Mouse (Mus musculus) ovary, adult 18-20 months (tissue): Measurements from ENCODE around the gene Dctd.
A peak's percentile ranks its signal among the peaks of the same experiment; 100 is the strongest.
"Not testable (repeated sequence)": the region's sequence is repeated elsewhere in the genome, so short reads cannot be mapped to it uniquely, and the experiment has no call there.

Experiments used
- DNase-seq: peaks from one replicate; pipeline ENCODE4 v3.0.0; 2022; ENCODE audit warnings: low spot score, mixed read lengths

Dctd gene

DNA sequence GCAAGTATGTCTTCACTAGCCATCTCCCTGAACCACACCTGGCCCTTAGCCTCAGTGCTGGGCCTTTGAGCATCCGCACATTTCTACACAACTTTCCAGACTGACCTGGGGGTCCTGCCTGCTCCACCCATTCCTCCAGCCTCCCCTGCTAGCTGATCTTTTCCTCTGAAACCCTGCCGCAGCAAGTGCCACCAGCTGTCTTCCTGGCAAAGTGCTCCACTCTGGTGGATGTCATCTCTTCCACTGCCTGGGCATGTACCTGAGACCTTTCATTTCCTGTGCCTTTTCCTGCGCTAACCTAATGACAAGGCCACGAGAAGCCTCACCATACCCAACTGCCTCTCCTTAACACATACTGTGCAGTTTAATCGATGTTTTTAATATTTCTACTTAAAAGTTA lies 46.9 kb downstream of the Dctd start:
- no peak for DNase-seq

DNA sequence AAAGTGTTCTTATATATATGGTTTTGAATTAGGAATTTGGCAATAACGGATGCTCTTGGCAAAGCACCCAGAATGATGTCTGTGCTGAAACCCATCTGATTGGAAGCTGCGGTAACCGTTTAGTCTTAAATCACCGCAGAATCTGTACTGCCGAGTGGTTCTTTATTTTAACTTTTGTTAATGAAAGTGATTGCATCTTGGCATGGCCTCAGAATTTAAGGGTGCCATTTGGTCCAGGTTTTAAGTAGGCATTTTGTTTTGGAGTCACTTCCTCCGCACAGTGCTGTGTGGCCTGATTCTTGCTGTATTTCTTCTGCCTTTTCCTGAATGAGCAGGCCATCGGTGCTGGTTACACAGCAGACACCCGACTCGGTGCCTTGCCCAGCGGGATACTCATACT lies 47.6 kb downstream of the Dctd start:
- DNase-seq: no peak

DNA sequence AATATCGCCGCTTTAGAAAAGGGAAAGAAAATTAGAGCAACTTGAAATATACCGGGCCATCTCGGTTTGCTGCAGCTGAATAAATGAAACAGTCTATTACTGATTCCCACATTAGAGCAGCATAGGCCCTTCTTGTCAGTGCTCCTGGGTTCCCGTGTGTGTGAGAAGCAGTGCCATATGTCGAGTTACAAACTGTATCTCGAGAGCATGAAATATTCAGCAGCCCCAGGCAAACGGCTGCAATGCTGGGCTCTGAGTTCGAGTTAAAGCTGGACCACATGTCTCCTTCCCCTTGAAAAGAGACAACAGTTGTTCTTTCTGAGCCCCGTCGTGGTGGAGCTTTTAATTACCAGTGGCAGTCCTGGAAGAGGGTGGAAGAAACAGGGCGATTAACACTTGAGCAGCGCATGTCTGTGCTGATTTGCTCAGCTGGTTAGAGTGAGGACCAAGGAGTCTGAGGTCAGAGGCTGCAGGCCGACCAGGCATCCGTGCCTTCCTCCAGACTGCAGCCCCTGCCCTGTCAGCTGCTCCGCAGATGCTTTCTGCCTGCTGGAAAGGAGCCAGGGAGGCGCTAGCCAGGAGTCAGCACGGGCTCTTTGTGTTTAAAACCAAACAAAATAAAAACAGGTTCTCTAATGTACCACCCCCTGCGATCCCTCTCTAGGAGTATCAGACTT lies 53.3 kb downstream of the Dctd start:
- no peak for DNase-seq

DNA sequence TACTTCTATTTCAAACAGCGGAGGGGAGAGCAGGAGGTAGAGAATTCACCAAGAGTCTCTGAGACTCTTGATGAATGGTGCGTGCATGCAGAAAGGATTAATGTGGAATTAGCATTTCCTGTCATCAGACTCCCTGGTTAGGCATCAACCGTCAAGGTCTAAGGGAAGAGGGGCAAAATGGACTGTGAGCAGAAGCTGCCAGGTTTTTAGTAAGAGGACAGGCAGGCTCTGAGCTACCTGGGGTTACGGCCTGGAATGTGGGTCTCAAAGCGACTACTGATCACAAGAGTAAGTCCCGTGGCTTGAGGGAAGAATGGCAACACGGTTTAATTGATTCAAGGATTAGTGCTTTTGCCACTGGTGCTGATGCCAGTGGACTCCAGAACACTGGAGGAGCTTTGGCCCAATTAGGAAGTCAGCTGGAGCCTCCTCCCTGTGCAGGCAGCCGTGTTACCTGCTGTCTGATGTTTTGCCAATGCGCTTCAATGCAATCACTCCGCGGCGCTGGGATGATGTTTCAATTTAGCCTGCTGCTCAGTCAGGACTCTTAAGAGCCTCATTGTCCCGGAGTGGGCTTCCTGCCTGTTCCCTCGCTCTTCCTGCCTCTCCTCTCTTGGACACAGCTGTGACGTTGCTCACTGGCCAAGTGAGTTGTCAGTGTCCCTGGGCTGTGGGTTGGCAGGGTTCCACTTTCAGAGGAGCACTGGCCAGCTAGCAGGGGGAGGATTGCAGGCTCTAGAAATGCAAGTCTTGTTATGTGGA lies 54.6 kb downstream of the Dctd start:
- peak; percentile 68 for DNase-seq

DNA sequence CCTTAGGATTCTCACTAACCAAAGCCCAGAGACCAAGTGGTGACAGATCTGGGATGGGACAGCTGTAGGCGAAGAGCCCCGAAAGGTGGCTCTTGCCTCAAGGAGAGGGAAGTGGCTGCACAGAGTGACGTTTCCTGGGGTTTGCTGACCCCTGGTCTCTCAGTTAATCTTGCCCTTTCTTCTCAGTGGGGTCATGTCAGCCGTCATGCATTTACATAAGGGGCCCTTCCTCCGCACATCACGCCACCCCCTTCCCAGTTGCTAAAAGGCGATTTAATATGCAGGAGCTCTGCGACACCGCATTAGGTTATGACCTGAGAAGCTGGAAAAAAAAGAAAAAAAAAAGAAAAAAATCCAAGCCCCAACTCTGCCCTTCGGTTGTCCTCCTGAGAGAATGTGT lies 58.8 kb downstream of the Dctd start:
- no peak for DNase-seq

DNA sequence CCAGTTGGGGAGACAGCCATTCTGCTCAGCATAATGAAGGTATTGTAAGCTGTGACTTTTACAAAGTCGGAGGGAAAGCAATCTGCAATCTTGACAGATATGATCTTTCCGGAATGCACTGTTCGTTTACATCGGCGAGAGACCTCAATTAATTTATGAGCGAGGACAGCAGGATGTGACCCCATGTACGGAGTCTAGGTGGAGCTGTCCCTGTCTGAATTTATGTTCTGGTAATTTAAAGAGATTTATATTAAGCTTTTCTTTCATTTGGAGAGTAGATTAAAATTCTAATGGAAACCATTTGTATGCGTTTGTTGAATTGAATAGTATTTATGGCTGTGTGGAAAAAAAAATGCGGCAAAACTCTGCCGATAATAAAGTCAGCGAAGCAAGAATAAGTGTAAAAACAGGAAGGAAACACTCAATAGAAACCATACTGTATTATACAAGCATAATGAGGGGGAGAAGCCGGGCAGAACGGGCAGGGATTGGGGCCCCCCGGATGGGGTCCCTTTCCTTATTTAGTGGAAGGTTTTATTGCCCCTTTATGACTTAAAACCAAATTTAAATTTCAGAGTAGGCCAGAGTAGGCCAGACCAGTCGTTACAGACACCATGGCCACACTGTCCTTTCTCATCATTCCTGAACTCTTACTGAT lies 59.8 kb downstream of the Dctd start:
- no peak for DNase-seq

DNA sequence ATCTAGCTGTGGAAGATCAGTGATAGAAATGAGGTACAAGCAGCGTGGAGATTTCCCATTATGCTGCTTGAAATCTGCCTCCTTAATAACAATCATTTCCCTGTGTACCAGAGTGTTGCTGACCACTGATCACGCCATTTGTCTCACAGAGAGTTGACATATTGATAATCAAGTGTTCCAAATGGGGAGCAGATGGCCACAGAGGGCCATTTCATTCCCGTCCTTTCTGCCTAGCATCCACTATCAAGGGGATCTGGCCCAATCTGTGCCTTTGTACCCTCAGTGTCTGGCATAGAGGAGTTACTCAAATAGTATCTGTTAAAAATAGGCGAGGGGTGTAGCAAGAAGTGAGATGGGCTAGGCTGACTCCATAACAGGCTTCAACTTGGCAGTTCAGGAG lies 78.5 kb downstream of the Dctd start:
- DNase-seq: no peak

DNA sequence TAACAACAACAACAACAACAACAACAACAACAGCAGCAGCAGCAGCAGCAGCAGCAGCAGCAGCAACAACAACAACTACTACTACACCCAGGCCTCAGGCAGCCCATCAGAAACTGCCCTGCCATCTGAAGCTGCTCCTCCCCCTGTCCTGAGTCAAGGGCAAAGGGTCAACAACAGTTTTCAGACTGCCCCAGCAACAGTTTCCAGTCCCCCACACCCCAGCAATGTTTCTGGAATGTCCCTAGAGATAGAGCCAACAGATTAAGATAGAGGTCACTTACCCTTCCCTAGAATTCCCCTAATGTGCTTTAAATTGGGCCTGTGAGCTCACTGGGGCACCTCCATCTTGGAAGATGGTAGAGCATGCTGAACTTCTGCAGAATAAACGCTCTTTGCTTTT lies 79.0 kb downstream of the Dctd start:
- DNase-seq: no peak

DNA sequence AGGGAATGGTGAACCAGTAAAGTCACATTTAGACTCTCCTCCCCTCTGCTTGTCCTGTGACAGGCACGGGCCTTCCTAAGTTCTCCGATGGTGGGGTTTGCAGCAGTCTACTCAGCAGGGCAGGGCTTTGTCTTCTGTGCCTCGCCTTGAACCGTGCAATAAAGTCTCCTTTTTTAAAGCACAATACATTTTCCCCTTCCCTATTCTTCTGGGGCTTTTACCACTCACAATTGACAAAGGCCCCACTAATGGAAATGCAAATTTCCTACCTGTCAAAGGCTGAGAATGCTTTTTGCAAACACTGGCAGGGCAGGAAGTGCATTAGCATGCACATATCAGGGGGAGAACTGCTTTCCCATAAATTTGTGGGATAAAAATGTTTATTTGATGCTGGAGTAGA lies 80.1 kb downstream of the Dctd start:
- no peak for DNase-seq

DNA sequence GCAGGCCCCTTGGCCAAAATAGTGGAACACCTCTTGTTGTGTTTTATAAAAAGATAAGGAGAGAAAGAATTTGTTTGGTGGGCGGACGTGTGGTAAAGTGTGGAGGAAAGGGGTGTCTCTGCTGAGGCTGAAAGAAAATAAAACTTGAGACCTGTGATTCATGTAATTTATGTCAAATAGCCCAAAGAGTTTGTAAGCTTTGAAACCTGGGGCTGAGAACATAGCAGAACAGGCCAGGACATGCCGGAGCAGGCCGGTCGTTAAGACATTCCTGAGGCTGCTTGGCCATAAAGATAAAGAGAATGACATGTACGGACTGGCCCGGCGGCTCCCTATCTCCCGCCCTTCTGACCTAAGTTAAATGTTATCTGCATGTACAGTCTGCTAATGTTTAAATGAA lies 81.3 kb downstream of the Dctd start:
- not testable (repeated sequence) for DNase-seq

DNA sequence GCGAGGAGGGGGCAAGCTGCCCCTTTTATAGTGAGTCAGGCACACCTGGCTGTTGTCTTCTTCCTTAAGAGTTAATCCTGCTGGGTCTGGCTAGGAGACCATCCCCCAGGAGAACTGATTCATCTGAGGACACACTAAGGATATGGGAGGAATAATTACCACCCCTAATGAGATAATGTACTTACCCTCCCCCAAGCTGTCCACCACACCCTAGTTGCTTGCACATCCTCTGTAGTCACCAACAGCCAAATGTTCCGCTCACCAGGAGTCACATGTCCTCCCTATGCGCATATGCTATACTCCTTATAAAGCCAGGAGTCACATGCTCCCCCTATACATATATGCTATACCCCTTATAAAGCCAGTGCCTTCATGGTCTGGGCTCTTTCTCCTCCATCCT lies 82.1 kb downstream of the Dctd start:
- no peak for DNase-seq

DNA sequence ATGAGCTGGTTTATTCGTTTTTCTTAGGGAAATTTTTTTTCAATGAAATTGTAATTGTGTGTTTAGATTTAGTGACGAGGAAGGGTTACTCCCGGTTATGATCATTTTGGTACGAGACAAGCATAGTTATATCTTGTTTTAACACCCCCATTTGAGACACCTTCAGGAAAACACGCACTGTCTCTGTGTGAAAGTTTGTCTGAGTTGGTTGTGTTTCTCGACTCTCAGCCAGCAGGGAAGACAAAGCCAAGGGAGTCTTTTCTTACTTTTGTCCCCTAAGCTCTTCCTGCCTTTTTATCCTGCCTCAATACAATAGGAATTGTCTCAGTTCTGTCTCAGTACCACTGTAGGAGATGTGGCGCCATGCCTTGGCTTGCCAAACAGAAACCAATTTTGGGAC lies 84.9 kb downstream of the Dctd start:
- DNase-seq: no peak

DNA sequence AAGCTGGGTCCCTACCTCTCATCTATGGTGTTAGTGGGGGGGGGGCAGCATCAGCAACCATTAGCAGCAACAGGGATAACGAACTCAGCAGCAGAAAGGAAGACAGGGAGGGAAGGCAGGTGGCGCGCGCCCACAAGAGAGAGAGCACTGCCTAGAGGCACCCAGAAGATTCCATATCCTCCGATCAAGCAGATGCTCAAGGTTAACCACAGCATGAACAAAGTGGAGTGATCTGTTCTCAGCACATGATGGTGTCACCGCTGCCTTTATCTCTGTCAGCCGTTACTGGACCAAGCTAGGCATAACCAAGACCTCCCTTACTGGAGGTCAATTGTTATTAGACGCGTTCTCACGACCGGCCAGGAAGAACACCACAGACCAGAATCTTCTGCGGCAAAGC lies 89.7 kb downstream of the Dctd start:
- no peak for DNase-seq

DNA sequence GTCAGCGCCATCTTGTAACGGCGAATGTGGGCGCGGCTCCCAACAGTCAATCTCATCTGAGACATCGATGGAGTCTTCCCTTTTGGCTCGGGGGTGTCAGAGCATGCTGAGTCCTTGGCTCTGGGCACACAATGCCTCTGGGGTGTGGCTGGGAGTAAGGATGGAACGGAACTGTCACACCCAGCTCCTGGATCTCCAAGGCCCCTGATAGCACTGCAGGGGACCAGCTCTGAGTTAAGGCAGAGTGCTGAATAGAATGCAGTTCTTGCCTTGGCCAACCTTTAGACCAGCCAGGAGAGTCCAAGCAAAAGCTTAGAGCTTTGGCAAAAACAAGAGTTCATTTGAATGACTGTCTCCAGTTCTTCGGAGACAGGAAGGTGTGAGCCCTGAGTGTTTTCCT lies 97.1 kb downstream of the Dctd start:
- no peak for DNase-seq

DNA sequence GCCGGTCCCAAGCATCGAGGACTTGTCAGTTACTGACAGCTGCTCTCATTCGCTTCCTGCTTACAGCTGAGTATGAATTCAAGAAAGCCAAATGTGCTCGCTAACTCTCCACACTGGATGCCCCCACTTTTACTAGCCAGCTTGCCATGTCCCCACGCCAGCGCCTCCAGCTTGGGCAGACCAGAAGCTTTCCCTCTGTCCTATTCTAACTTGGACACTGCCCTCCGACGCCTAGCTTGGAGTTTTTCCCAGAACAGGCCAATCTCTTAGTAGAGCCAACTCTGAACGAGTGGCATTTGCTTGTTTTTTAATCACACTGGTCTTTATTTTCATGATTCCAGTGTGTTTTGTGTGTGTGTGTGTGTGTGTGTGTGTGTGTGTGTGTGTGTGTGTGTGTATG lies 100.3 kb downstream of the Dctd start:
- DNase-seq: no peak

DNA sequence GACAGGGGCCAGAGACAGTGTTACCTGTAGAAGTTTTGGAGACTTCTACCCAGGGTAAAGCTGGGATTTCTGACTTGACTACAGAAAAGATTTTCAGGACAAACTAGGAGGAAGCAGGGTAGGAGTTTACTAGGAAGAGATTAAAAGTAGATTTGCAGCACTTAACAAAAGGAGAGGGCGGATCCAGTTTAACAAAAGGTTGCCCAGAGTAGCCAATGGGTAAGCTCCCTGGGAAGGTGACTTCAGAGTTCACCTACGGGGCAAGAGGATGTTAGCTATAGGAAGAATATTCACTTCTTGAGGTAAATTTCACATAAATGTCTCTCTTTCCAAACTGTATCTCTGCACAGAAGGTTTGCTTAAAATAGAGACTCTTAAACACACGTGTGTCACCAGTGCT lies 103.7 kb downstream of the Dctd start:
- DNase-seq: no peak
